In the genomic region with DNA sequence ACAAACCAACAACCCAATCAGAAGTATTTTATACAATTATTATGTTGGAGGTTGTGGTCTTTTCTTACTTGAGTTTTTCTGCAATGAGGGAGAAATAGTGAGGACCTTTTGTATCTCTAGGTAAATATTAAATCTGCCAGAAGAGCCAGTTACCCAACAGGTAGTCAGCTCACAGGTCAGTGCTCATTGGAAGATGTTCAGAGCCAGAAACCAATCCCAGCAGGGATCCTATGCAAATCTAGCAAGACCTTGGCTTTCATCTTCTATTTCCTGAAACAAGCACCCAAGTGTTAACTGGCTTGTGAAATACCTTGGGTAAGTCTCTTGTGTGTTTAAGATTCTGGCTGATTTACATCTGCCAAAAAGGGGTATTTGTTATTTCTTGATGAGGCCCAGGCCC, we compare ENCODE assay signal across 25 mouse cellular contexts. TPM values are rescaled to one million over a fixed set of nuclear protein-coding genes. Genes with fewer than 3 reads are reported as not detected.
"Had no signal": no experiment of that assay in that cellular context is flagged by ENCODE, and none has a peak within 500 bp of the region (broad histone marks: within the 10 kb centered on the region; RNA-seq: fewer than 3 reads in every experiment).

No protein-coding gene starts in this region.

- H3K27ac ChIP-seq: lung, embryonic 15.5 days; macrophage; midbrain, embryonic 13.5 days; midbrain, embryonic 15.5 days; neural tube, embryonic 12.5 days; stomach, embryonic 15.5 days; stomach, postnatal 0 days had no signal

- H3K4me3 ChIP-seq: lung, embryonic 15.5 days; megakaryocyte, embryonic 14.5 days; midbrain, embryonic 13.5 days; midbrain, embryonic 15.5 days; neural tube, embryonic 12.5 days; stomach, embryonic 15.5 days had no signal

- H3K9me3 ChIP-seq: lung, embryonic 15.5 days; megakaryocyte, embryonic 14.5 days; midbrain, embryonic 13.5 days; midbrain, embryonic 15.5 days; neural tube, embryonic 12.5 days; stomach, embryonic 15.5 days had no signal

- H3K27me3 ChIP-seq: lung, embryonic 15.5 days; megakaryocyte, embryonic 14.5 days; midbrain, embryonic 13.5 days; midbrain, embryonic 15.5 days; neural tube, embryonic 12.5 days; stomach, embryonic 15.5 days had no signal

- H3K4me1 ChIP-seq: lung, embryonic 15.5 days; megakaryocyte, embryonic 14.5 days; midbrain, embryonic 13.5 days; midbrain, embryonic 15.5 days; neural tube, embryonic 12.5 days; stomach, embryonic 15.5 days had no signal

- H3K36me3 ChIP-seq: lung, embryonic 15.5 days; midbrain, embryonic 13.5 days; midbrain, embryonic 15.5 days; neural tube, embryonic 12.5 days; stomach, embryonic 15.5 days had no signal

- H3K4me2 ChIP-seq: lung, embryonic 15.5 days; midbrain, embryonic 11.5 days; midbrain, embryonic 13.5 days; midbrain, embryonic 15.5 days; neural tube, embryonic 12.5 days; stomach, embryonic 15.5 days had no signal

- H3K9ac ChIP-seq: lung, embryonic 15.5 days; midbrain, embryonic 13.5 days; midbrain, embryonic 15.5 days; neural tube, embryonic 12.5 days; stomach, embryonic 15.5 days had no signal

- ATAC-seq: lung, postnatal 0 days; midbrain, embryonic 13.5 days; midbrain, embryonic 15.5 days had no signal

- DNase-seq: lung, adult 2 months; lung, postnatal 14 days; lung, postnatal 36 days; right cerebral cortex, postnatal 14 days; thymus, adult 2 months; thymus, postnatal 25 days; thymus, postnatal 4 days had no signal

RNA-seq across cellular contexts. Expression of a gene that starts 48.8 kb away (rescaled TPM):
- total RNA-seq: megakaryocyte progenitor cell, adult 5-6 weeks; midbrain, postnatal 0 days; monocyte, adult 5-6 weeks; neutrophil, adult 5-6 weeks had no signal
- polyA plus RNA-seq: lung, adult 2 months; lung, embryonic 15.5 days; lung, postnatal 0 days; macrophage; midbrain, embryonic 11.5 days; midbrain, embryonic 13.5 days; midbrain, embryonic 15.5 days; midbrain, postnatal 0 days; neural tube, embryonic 12.5 days; neural tube, embryonic 14.5 days; spleen, adult 2 months; stomach, postnatal 0 days; testis, adult 2 months; thymus, adult 2 months; urinary bladder, adult 2 months had no signal
